Mouse (Mus musculus) kidney, postnatal 36 days (tissue): Measurements from ENCODE around the gene Map4.
"Not testable (repeated sequence)": the region's sequence is repeated elsewhere in the genome, so short reads cannot be mapped to it uniquely, and the experiment has no call there.

Source experiments
- DNase-seq, 2 experiments: peaks; one replicate each; pipeline ENCODE4 v3.0.0; 2021 to 2022; ENCODE audit warnings: mixed read lengths in 2 of 2

Gene Map4

GRCm38 (mm10) chr9:110070358-110070757, 139.1 kb downstream of the Map4 start:
- peak; percentile 39 to 69 for DNase-seq

GRCm38 (mm10) chr9:110071011-110071410, 139.8 kb downstream of the Map4 start:
- DNase-seq: no peak

GRCm38 (mm10) chr9:110071843-110072242, 140.6 kb downstream of the Map4 start:
- peak; percentile 76 to 92 for DNase-seq

- not testable (repeated sequence) for DNase-seq
Observed at GRCm38 (mm10) chr9:110076468-110076867, 145.2 kb downstream of the Map4 start.

GRCm38 (mm10) chr9:110081066-110081465, 149.8 kb downstream of the Map4 start:
- DNase-seq: no peak

GRCm38 (mm10) chr9:110084201-110084964, 153.1 kb downstream of the Map4 start:
- DNase-seq: no peak

GRCm38 (mm10) chr9:110085693-110086092, 154.4 kb downstream of the Map4 start:
- DNase-seq: no peak

GRCm38 (mm10) chr9:110093303-110093702, 162.0 kb downstream of the Map4 start:
- DNase-seq: peak in 1 of 2 experiments; percentile 50

GRCm38 (mm10) chr9:110094761-110095160, 163.5 kb downstream of the Map4 start:
- no peak for DNase-seq

- no peak for DNase-seq
Observed at GRCm38 (mm10) chr9:110097791-110098190, 166.5 kb downstream of the Map4 start.

- DNase-seq: peak; percentile 94 to 98
Observed at GRCm38 (mm10) chr9:110100627-110101600, 169.7 kb downstream of the Map4 start.

- DNase-seq: no peak
Observed at GRCm38 (mm10) chr9:110116353-110116976, 185.2 kb downstream of the Map4 start.

GRCm38 (mm10) chr9:110116977-110117778, 185.9 kb downstream of the Map4 start, which contains the start of gene Smarcc1:
Smarcc1 (plus strand) TSS chr9:110117708.
- DNase-seq: peak; percentile 89 to 93

- DNase-seq: no peak
Observed at GRCm38 (mm10) chr9:110117779-110118139, 186.5 kb downstream of the Map4 start, which contains the start of gene Dhx30. Dhx30 (minus strand) TSS chr9:110117830.

GRCm38 (mm10) chr9:110118249-110118648, 187.0 kb downstream of the Map4 start:
- no peak for DNase-seq

- no peak for DNase-seq
Observed at GRCm38 (mm10) chr9:110121424-110121823, 190.2 kb downstream of the Map4 start.

GRCm38 (mm10) chr9:110123322-110123721, 192.1 kb downstream of the Map4 start:
- DNase-seq: no peak

- not testable (repeated sequence) for DNase-seq
Observed at GRCm38 (mm10) chr9:110124008-110124540, 192.8 kb downstream of the Map4 start.

GRCm38 (mm10) chr9:110130896-110131524, 199.8 kb downstream of the Map4 start:
- no peak for DNase-seq

- DNase-seq: peak; percentile 99 to 100
Observed at GRCm38 (mm10) chr9:110131525-110132197, 200.4 kb downstream of the Map4 start.

GRCm38 (mm10) chr9:110132201-110132605, 200.9 kb downstream of the Map4 start:
- peak; percentile 21 to 75 for DNase-seq
